Mouse (Mus musculus) hematopoietic multipotent progenitor cell, adult 10-12 weeks (in vitro differentiated cells): ENCODE results near the gene Cmtm6. TPM values are rescaled to one million over a fixed set of nuclear protein-coding genes. Genes with fewer than 3 reads are reported as not detected.

Experiments used
- polyA plus RNA-seq: library from polyadenylated mRNA; stranded (reverse); fragments of >175 nt; gene quantifications from 2 replicates; pipeline ENCODE4 v1.2.3, GENCODE M21; 2012; ENCODE audit warnings: low replicate concordance

Gene Cmtm6
- 24.5 and 25.0 TPM in 2 replicates for polyA plus RNA-seq

DNA sequence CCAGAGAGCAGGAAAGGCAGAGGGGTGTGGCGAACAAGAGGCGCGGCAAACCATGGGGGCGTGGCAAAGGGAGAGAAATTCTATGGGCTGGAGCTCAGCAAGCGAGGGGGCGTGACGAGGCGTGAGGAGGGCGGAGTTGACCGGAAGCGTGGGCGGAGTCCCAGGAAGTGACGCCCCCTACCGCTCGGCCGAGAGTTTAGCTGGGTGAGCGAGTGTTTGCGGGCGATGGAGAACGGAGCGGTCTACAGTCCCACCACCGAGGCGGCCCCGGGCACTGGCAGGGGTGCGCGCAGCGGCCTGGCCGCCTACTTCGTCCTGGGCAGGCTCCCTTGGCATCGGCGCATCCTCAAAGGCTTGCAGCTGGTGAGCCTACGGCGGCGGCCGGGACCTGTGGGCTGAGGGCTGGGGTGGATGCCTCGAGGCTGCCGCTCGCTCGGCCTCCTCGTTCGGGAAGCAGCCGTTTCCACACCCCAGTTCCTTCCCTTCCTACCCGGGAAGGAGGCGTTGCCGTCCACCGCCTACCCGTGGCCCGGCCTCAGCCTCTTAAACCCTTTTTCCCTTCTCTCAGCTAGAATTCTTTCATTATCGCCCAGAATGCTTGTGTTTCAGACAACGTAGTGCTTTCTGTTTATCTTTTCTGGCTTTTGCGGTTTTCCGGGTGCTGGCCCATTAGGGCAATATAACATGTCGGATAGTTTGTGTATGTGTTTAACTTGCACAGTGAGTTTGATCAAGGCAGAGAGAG lies at the start of gene Cmtm6:
TSS of gene Cmtm6 (plus strand) at position 106 of the 745 bp plus-strand sequence.

GRCm38 (mm10) chr9:114688252-114688952 lies 42.5 kb upstream of the Cmtm6 start, which contains the start of gene Dync1li1:
Gene Dync1li1, plus strand, starts transcription at chr9:114688790.

GRCm38 (mm10) chr9:114781526-114782212 lies 50.8 kb downstream of the Cmtm6 start, which contains the start of gene Cmtm7:
Gene Cmtm7, minus strand, starts transcription at chr9:114781856.

Other genes with a start within 250 kb of the Cmtm6 start
- gene Ccr4, start 226.2 kb upstream of the Cmtm6 start, polyA plus RNA-seq, result 0.77 and 1.0 TPM in 2 replicates
- gene C130032M10Rik, start 215.4 kb upstream of the Cmtm6 start, polyA plus RNA-seq, result not detected in 2 replicates
- gene Trim71, start 166.7 kb upstream of the Cmtm6 start, polyA plus RNA-seq, result 0.01 and 0.03 TPM in 2 replicates
- gene Cnot10, start 90.9 kb upstream of the Cmtm6 start, polyA plus RNA-seq, result 16.3 and 27.6 TPM in 2 replicates
- gene Dync1li1, start 42.3 kb upstream of the Cmtm6 start, polyA plus RNA-seq, result 18.7 and 27.8 TPM in 2 replicates
- gene Cmtm7, start 50.7 kb downstream of the Cmtm6 start, polyA plus RNA-seq, result 109 and 287 TPM in 2 replicates
- 5.9 and 8.4 TPM in 2 replicates for gene Cmtm8, start 113.0 kb downstream of the Cmtm6 start, polyA plus RNA-seq
- gene Gpd1l, start 202.9 kb downstream of the Cmtm6 start, polyA plus RNA-seq, result 23.0 and 36.9 TPM in 2 replicates
- gene Osbpl10, start 247.5 kb downstream of the Cmtm6 start, polyA plus RNA-seq, result 0.17 TPM in 1 of 2 replicates, not detected in the other